Mouse (Mus musculus) heart, embryonic 12.5 days (tissue): ENCODE results near the gene Il1b. TPM values are rescaled to one million over a fixed set of nuclear protein-coding genes. Genes with fewer than 3 reads are reported as not detected.

Experiments used
- ATAC-seq: fragments of 200-750 bp; cut with Nextera tagmentation; 2 replicates; pipeline ENCODE4 v1.8.0; 2017; ENCODE audit warnings: moderate TSS enrichment, moderate library complexity; ENCODE audit not compliant: insufficient number of reproducible peaks, low FRiP score
- H3K27ac ChIP-seq: fragments of 300-500 bp; sonication (generic); 2 replicates; pipeline ENCODE4 v1.5.1; 2016; ENCODE audit warnings: mild to moderate bottlenecking, moderate library complexity; ENCODE audit not compliant: poor library complexity, severe bottlenecking
- H3K27me3 ChIP-seq: fragments of 300-500 bp; sonication (generic); replicated peaks from 2 replicates; pipeline ENCODE4 v1.6.1; 2016; ENCODE audit warnings: mild to moderate bottlenecking, moderate library complexity
- H3K36me3 ChIP-seq: fragments of 300-500 bp; sonication (generic); 2 replicates; pipeline ENCODE4 v1.6.1; 2016; ENCODE audit warnings: mild to moderate bottlenecking, moderate library complexity
- H3K4me1 ChIP-seq: fragments of 300-500 bp; sonication (generic); replicated peaks from 2 replicates; pipeline ENCODE4 v1.6.1; 2016; ENCODE audit warnings: mild to moderate bottlenecking
- H3K4me2 ChIP-seq: fragments of 300-500 bp; sonication (generic); 2 replicates; pipeline ENCODE4 v1.6.1; 2016; ENCODE audit warnings: mild to moderate bottlenecking, moderate library complexity
- H3K4me3 ChIP-seq: fragments of 300-500 bp; sonication (generic); 2 replicates; pipeline ENCODE4 v1.5.1; 2016; ENCODE audit warnings: mild to moderate bottlenecking
- H3K9ac ChIP-seq: fragments of 300-500 bp; sonication (generic); 2 replicates; pipeline ENCODE4 v1.6.1; 2016; ENCODE audit warnings: mild to moderate bottlenecking, moderate library complexity
- H3K9me3 ChIP-seq: fragments of 300-500 bp; sonication (generic); replicated peaks from 2 replicates; pipeline ENCODE4 v1.6.1; 2016; ENCODE audit warnings: mild to moderate bottlenecking, moderate library complexity
- WGBS: fragments of 180-500 bp; shearing (Covaris S2); methylation state at CpG from one replicate; pipeline ENCODE4 v1.1.7; 2016; 5-methylcytosine and 5-hydroxymethylcytosine counted together
- polyA plus RNA-seq: library from polyadenylated mRNA; unstranded; fragments of >200 nt; fragmentation: Nextera tagmentation; extraction: Ambion mirVana; gene quantifications from 2 replicates; pipeline ENCODE4 v1.2.1, GENCODE M21; 2016

The Il1b gene
- polyA plus RNA-seq, 1 experiment from 2014 or later: 0.17 TPM

- Histone ChIP-seq H3K9me3 (no peaks in the 10 kb centered on the region; the same call in 1 of the 2 replicates), H3K27me3 (no peaks in the 10 kb centered on the region), H3K4me2 (no peak overlapping the region), H3K9ac (no peak overlapping the region), H3K36me3 (no peaks in the 10 kb centered on the region), H3K4me3 (no peak overlapping the region), H3K27ac (no peak overlapping the region), H3K4me1 (no peaks in the 10 kb centered on the region)
- WGBS: 56% methylated on average over 1 of the region's 1 CpGs
- ATAC-seq: no peak
These were observed 48.8 kb downstream of the Il1b start for GRCm38 (mm10) chr2:129322117-129322635.

- Histone ChIP-seq H3K4me2 (no peak overlapping the region), H3K36me3 (no peaks in the 10 kb centered on the region), H3K27me3 (no peaks in the 10 kb centered on the region), H3K4me3 (no peak overlapping the region), H3K9ac (no peak overlapping the region), H3K9me3 (no peaks in the 10 kb centered on the region), H3K4me1 (no peaks in the 10 kb centered on the region), H3K27ac (no peak overlapping the region)
- WGBS: 62% methylated on average over 8 of the region's 8 CpGs
- ATAC-seq: no peak
These were observed 50.8 kb downstream of the Il1b start for GRCm38 (mm10) chr2:129320033-129320605.

GRCm38 (mm10) chr2:129315831-129316230 lies 55.1 kb downstream of the Il1b start:
- no peaks in the 10 kb centered on the region for H3K36me3 ChIP-seq
- H3K27me3 ChIP-seq: no peaks in the 10 kb centered on the region
- 68% methylated on average over 4 of the region's 4 CpGs for WGBS
- H3K9me3 ChIP-seq: no peaks in the 10 kb centered on the region
- H3K9ac ChIP-seq: no peak overlapping the region
- no peak overlapping the region for H3K4me3 ChIP-seq
- H3K4me1 ChIP-seq: no peaks in the 10 kb centered on the region
- no peak overlapping the region for H3K27ac ChIP-seq
- no peak overlapping the region for H3K4me2 ChIP-seq
- no peak for ATAC-seq

- 76% methylated on average over 6 of the region's 6 CpGs for WGBS
- H3K4me1 ChIP-seq: no peaks in the 10 kb centered on the region
- no peaks in the 10 kb centered on the region for H3K36me3 ChIP-seq
- H3K9me3 ChIP-seq: no peaks in the 10 kb centered on the region
- H3K9ac ChIP-seq: no peak overlapping the region
- no peak overlapping the region for H3K27ac ChIP-seq
- H3K4me2 ChIP-seq: no peak overlapping the region
- H3K4me3 ChIP-seq: no peak overlapping the region
- H3K27me3 ChIP-seq: no peaks in the 10 kb centered on the region
- no peak for ATAC-seq
These were observed 56.1 kb downstream of the Il1b start for GRCm38 (mm10) chr2:129314880-129315279.

Other genes with a start within 250 kb of the Il1b start
- 16.6 and 16.9 TPM in 2 replicates for gene Chchd5, start 241.4 kb downstream of the Il1b start, polyA plus RNA-seq
- 45.8 and 47.5 TPM in 2 replicates for gene Slc20a1, start 172.4 kb downstream of the Il1b start, polyA plus RNA-seq
- gene Ckap2l, start 73.9 kb downstream of the Il1b start, polyA plus RNA-seq: 47.3 and 51.6 TPM in 2 replicates
- not detected in 2 replicates for gene Il1a, start 61.2 kb downstream of the Il1b start, polyA plus RNA-seq
- gene F830045P16Rik, start 165.5 kb upstream of the Il1b start, polyA plus RNA-seq: not detected in 2 replicates
- 14.4 and 18.6 TPM in 2 replicates for gene Sirpa, start 221.7 kb upstream of the Il1b start, polyA plus RNA-seq